Mouse (Mus musculus) CD4-positive, CD25-positive, alpha-beta regulatory T cell, adult 2 months (primary cell): ENCODE measurements around the gene Timm22.

Experiments used
- DNase-seq: peaks from one replicate; pipeline ENCODE4 v3.0.0-alpha.2; 2012; ENCODE audit warnings: low read depth, low spot score

The Timm22 gene

DNA sequence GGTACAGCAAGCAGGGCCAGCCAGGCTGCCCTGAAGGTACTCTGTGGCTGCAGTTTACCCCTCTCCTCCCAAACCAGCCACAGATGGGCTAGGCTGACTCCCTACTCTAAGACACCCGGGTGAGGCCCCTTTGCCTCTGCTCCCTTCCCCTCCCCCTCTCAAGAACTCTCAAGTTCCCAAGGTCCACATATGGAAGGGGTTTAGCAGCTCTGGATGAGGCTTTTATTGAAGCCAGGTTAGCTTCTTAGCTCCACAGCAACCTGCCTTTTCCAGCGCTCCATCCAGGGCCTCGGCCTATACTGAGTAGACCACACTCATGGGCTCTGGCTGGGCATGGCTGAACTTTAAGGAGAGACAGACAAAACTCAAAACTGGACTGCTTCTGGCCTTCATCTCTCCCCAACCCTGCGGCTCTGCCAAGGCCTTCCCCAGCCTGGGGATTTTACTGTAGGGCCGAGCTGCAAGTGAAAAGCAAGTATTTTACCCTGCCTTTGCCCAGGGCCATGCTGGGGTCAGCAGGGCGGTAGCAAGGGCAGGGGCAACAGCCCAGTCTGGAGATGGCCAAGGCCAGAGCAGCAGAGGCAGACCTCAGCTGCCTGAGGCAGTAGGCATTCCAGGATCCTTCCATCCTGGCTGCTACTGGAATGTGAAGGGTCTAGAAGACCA, 23.3 kb downstream of the Timm22 start:
- DNase-seq, result no peak

DNA sequence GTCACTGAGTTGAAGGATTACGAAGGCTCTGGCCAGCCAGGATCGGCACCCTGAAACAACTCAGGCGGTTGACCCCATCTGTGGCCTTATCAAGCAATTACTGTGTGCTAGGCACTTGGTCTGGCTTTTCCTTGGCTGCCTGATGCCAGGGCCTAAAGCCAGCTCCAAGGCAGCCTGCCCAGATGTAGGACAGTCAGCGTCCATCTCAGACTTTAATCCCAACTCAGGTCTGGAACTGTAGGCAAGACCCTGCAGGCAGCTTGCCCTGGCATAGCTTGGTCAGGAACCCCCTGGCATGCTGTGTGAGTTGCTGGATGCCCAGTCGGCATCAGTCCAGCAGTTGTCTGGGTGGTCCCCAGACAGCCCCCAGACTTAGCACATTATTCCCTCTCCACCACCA, 29.3 kb downstream of the Timm22 start:
- no peak for DNase-seq

DNA sequence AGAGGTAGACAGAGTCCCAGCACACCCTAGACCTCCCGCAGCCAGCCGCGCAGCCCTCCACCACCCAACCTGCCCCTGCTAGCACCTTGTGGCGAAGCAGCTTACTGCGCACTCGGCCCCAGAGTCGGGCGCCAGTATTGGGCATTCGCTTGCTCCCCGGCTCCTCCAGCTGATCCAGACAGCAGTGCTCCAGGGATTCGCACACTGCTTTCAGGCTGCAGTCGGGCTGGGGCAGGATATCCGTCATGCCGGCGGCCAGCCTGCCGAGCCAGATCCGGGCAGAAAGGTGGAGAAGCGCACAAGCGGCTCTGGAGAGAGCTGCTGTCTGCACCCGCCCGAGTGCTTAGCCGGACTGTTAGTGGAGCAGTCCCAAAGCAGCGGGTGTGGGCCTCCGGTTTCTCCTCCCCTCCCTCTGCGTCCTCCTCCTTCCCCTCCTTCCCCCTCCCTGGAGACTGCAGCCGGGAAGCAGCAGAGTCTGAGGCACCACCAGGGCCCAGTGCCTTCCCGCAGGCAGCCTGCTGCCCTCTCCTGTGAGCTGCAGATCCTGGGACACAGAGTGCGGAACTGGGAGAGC, 30.2 kb downstream of the Timm22 start:
- DNase-seq, result no peak

DNA sequence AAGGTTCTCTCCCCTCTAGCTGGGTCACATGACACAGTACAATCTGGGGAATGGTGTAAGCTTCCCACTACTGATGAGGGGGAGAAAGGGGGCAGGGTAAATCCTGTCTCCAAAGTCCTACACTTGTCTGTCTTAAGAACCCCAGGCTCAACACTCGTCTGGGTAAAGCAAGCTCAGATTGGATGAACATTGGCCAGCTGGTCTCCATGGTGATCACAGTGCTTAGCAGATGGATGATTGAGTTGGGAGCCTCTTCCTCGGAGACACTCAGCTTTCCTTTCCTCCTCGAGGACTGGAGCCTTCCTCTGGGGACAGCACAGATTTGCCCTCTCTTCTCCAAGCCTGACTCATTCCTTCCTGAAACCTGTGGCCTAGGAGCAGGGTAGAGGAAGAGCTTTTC, 32.9 kb downstream of the Timm22 start:
- DNase-seq, result no peak

DNA sequence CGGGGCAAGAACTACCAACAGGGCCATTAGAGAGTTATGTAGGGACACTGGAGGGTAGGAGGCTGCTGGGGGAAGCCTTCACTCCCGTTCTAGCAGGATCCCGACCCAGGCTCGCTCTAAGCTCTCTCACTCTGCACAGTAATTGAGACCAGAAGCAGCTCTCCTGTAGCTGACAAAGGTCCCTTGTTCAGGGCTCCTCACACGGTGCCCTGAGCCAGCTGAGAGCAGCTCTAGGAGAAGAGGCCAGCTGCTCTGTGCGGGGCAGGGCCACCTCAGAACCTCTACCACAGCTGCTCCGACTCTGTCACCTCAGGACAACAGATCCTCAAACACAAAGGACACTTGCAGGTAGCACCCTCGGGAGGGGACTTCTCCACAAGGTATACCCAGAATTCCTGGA, 38.7 kb downstream of the Timm22 start:
- no peak for DNase-seq

DNA sequence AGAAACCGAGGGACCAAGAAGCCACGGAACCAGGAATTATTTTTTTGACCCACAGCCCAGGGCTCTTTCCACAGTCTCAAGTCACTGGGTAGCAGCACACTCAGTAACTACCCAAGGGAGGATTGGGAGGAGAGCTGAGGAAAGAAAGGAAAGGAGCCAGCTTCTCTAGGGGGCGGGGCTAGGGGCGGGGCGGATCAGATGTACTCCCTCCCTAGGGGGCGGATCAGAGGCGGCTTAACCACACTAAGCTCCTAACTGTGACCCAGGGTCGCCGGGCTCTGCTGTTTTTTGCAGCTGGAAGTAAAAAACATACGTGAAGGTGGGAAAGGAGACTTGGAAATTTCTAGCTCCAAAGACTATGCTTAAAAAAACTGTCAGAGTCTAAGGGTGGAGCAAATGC, 39.5 kb downstream of the Timm22 start:
- DNase-seq, result peak; percentile 29

DNA sequence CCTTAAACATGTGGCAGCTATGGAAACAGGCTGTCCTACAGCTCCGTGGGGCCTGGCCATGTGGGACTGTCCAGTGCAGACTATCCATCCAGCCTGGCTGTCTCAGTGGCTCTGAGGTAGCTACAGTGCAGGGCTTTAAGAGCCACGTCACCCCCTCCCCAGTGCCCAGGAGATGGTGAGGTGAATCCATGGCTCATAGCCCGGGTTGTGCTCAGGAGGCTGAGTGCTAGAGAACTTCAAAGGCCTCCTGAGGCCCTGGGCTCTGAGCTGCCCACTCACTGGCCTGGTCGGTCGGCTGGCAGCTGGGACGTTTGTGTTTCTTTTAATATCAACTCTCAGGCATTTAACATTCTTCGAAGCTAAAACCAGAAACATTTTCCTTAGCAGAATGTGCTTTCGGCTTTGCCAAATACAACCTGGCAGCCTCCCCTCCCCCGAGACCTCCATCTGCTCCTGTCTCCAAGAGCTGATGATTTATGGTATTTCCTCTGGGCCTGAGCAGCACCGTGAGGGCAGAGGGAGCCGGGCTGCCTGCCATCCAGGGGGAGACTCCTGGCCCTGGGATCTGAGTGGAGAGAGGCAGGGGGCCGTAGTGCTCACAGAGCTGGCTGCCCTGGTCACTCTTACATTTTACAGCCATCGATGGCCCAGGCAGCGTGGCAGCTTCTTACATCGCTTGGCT, 42.9 kb downstream of the Timm22 start:
- DNase-seq, result no peak

DNA sequence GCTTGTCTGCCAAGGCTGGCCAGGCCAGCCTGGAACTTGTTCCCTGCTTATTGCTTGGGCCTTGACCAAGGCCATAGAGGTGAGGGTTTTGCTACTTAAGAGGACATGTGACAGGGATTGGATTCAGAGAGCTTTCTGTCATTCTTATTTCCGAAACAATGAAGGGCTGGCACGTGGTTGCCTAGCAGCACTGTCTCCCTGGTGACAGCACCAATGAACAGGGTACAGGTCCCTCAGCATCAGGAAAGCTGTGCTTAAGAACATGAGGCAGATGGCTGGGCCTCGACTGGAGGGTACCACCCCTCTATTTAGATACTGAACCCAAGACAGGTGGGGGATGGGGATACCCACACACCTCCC, 43.4 kb downstream of the Timm22 start:
- DNase-seq, result no peak

DNA sequence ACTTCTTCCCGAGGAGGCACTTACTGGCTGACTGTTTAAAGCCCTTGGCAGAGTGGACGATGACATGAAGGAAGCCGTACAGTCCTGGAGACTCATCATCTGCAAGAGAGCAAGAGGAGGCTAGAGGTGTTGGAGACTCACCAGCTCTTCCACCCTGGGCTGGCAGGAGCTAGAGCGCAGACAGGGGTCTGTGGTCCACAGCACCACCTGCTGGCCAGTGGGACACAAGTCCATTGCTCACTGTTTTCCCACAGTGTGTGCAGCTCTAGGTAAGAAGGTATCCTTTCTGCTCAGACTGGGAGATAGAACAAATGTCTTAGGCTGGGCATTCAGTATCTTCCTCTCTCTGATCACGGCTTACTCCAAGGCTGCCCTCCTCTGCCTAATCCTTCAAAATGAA, 47.7 kb downstream of the Timm22 start:
- DNase-seq, result peak; percentile 85

DNA sequence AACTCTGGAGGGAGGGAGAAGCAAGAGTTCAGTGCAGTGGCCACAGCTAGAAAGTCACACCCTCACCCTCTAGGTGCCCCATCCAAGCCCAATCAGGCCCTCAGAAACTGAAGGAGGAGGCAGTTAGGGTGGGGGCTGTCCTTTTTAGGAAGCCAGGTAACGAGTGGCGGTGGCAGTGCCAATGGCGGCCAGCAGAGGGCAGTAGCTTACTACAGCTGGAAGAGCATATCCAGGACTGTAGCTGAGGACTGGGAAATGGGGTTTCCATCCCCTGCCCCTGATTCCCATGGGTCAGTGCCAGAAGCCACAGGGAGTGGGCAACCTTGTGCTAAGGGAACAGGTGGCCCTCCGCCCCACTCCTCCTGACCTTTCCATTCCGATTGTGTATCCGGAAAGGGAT, 49.5 kb downstream of the Timm22 start:
- DNase-seq, result peak; percentile 93

DNA sequence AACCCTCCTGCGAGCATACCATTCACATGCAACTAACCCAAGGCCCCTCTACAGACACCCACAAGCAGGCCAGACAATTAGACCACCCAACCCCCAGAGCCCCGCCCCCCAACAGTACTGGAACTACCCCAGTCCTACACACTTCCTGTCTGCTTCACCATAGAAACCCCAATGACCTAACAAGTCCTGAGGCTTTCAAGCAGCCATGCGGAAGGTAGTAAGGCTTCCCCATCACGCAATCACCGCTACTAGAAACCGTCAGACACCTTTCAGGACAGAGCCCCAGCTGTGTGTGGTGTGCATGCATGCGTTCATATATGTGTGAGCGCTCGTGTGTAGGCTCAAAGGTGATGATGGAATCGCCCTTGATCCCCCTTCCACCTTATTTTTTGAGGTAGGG, 50.1 kb downstream of the Timm22 start:
- DNase-seq, result peak; percentile 72

DNA sequence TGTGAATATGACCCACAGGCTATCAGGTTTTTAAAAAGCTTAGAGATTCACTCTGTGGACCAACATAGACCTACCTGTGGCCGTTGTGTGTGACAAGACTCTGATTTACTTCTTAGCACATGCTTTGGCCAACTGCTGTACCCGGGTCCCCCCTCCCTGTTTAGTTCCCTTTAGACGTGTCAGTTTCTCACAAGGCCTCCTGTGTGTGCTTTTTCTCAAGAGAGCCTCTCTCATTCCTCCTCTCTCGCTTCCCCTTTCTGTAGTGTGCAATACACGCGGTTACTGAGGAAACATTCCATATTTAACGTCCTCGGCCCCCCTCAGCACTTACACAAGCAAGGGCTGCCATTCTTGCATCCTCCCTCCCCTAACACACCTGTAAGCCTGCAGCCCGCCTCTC, 52.0 kb downstream of the Timm22 start:
- no peak for DNase-seq

DNA sequence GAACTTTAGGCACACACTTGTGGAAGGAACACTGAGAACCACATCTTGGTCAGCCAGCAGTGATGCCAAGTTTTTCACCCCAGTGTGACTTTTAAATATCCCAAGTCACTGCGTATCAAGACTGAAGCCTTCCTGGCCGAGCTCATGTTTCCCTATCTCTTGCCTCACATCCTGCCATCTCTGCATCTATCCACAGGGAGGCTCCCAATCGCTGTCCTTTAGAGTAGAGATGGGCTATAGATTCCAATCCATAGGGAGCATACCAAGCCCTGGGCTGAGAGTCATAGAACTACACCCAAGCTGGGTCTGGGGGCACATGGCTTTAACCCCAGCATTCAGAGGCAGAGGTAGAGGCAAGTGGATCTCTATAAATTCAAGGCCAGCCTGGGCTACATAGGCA, 52.7 kb downstream of the Timm22 start:
- DNase-seq, result no peak

DNA sequence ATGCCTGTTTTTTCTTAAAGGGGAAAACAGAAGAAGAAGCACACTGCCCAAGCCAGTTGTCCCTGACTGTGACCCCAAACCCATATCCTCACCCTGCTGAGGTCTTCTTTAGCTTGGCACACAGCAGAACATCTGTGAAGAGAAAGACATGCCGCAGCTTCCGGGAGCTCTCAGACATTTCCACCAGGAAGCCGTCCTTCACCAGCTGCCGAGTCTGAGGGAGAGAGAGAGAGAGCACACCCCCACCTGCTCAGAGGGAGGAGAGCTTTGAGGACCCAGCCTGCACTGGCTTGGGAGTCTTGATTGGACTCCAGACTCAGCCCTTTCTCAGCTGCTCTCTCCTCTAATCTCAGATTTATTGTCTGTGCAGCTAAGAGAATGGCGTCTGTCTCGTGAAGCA, 54.4 kb downstream of the Timm22 start:
- no peak for DNase-seq

DNA sequence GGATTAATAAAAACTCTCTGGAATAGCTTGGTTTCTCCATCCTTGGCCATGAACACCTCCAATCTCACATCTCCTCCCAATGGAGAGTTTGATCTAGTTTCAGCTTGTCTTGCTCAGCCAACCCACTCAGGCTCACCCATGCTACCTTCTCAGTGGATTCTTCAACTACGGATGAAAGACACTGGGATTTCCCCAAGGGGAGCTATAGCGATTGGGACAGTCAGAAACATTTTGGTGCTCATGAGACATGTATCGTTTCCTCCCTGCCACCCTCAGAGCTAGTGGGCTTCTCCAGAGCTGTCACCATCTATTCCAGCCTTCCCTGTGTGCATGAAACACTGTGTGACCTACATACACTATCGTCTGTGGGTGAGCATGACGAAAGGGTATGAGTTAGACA, 54.9 kb downstream of the Timm22 start:
- no peak for DNase-seq

DNA sequence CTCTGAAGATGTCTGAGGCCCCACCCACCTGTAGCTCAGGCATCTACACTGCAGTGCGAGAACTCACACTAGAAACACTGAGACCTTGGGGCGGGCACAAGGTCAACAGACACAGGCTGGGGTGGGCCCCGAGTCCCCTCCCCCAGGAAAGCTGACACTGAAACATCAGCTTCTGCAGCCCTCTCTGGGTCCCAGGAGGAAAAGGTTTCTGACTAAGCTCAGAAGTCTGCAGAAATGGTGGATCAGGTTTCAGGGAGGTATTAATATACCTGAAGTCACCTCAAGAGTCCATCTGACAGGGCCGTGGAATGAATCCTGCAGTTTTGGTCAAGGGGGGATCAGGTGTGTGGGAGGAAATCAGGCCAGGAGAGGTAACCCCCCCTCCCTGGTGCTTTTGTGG, 59.1 kb downstream of the Timm22 start:
- DNase-seq, result no peak
